Mouse (Mus musculus) mouse trophoblast stem cell (cell line): ENCODE data around the gene Fam163a.
"Not testable (repeated sequence)": the region's sequence is repeated elsewhere in the genome, so short reads cannot be mapped to it uniquely, and the experiment has no call there.

ENCODE experiments used
- in situ Hi-C, 2 experiments: fragments of 300-500 bp; cut with MseI, MboI; formaldehyde crosslinking; loops; 2 replicates in 1 of 2; 3 replicates in 1 of 2; pipeline ENCODE4 v1.15.1; 2025

Fam163a gene

GRCm38 (mm10) chr1:156077655-156078054, 127.2 kb downstream of the Fam163a start:
- in situ Hi-C loops: no loop called here

GRCm38 (mm10) chr1:156076474-156076873, 128.4 kb downstream of the Fam163a start:
- in situ Hi-C loops: no loop called here

- in situ Hi-C loops: no loop called here
Observed at GRCm38 (mm10) chr1:156074575-156074974, 130.3 kb downstream of the Fam163a start.

- in situ Hi-C loops: no loop called here
Observed at GRCm38 (mm10) chr1:156073169-156073821, 131.5 kb downstream of the Fam163a start.

- in situ Hi-C loops: no loop called here
Observed at GRCm38 (mm10) chr1:156070106-156070505, 134.7 kb downstream of the Fam163a start.

- in situ Hi-C loops: no loop called here
Observed at GRCm38 (mm10) chr1:156066133-156066532, 138.7 kb downstream of the Fam163a start.

GRCm38 (mm10) chr1:156062193-156062592, 142.6 kb downstream of the Fam163a start:
- in situ Hi-C loops: no loop called here

- in situ Hi-C loops: no loop called here
Observed at GRCm38 (mm10) chr1:156058207-156058606, 146.6 kb downstream of the Fam163a start.

GRCm38 (mm10) chr1:156046688-156047087, 158.1 kb downstream of the Fam163a start:
- in situ Hi-C loops: no loop called here

GRCm38 (mm10) chr1:156044211-156044611, 160.6 kb downstream of the Fam163a start:
- in situ Hi-C loops: no loop called here

GRCm38 (mm10) chr1:156043027-156043426, 161.8 kb downstream of the Fam163a start:
- in situ Hi-C loops: no loop called here

GRCm38 (mm10) chr1:156042481-156042880, 162.3 kb downstream of the Fam163a start:
- in situ Hi-C loops: no loop called here

GRCm38 (mm10) chr1:156041451-156042241, 163.2 kb downstream of the Fam163a start:
- in situ Hi-C loops: no loop called here

- in situ Hi-C loops: no loop called here
Observed at GRCm38 (mm10) chr1:156040731-156041401, 164.0 kb downstream of the Fam163a start.

- in situ Hi-C loops: not testable (repeated sequence)
Observed at GRCm38 (mm10) chr1:156039989-156040388, 164.8 kb downstream of the Fam163a start.

GRCm38 (mm10) chr1:156037144-156037583, 167.7 kb downstream of the Fam163a start:
- in situ Hi-C loops: no loop called here

- in situ Hi-C loops: no loop called here
Observed at GRCm38 (mm10) chr1:156035930-156036737, 168.7 kb downstream of the Fam163a start, which contains the start of gene Tor1aip1. Tor1aip1 (minus strand) TSS chr1:156036480.

- in situ Hi-C loops: no loop called here
Observed at GRCm38 (mm10) chr1:156035269-156035929, 169.4 kb downstream of the Fam163a start, which contains the start of gene Tor1aip2. Tor1aip2 (plus strand) TSS chr1:156035403.

- in situ Hi-C loops: no loop called here
Observed at GRCm38 (mm10) chr1:156034661-156035060, 170.2 kb downstream of the Fam163a start.

- in situ Hi-C loops: no loop called here
Observed at GRCm38 (mm10) chr1:156033921-156034320, 170.9 kb downstream of the Fam163a start.
